Mouse (Mus musculus) ES-Bruce4 (cell line): Measurements from ENCODE around the gene Tmprss9. TPM values are rescaled to one million over a fixed set of nuclear protein-coding genes. Genes with fewer than 3 reads are reported as not detected.

Source experiments
- H3K27ac ChIP-seq: 2 replicates; pipeline ENCODE4 v1.5.1; 2012; ENCODE audit warnings: low read length, inconsistent platforms; ENCODE audit not compliant: insufficient read depth
- H3K27me3 ChIP-seq: 2 replicates; pipeline ENCODE4 v1.6.1; 2012; ENCODE audit warnings: mild to moderate bottlenecking, low read length, inconsistent platforms; ENCODE audit not compliant: control insufficient read depth, poor library complexity, insufficient read depth, severe bottlenecking
- H3K36me3 ChIP-seq: 2 replicates; pipeline ENCODE4 v1.6.1; 2012; ENCODE audit warnings: inconsistent platforms, mild to moderate bottlenecking, low read length, moderate library complexity; ENCODE audit not compliant: control insufficient read depth, poor library complexity, insufficient read depth, severe bottlenecking
- H3K4me1 ChIP-seq: one replicate; pipeline ENCODE4 v1.8.1; 2011; ENCODE audit warnings: low read length; ENCODE audit not compliant: control insufficient read depth, insufficient read depth
- H3K4me3 ChIP-seq: 2 replicates; pipeline ENCODE4 v1.5.1; 2011; ENCODE audit warnings: low read depth, mild to moderate bottlenecking, low read length
- H3K9ac ChIP-seq: 2 replicates; pipeline ENCODE4 v1.6.1; 2012; ENCODE audit warnings: low read depth, mild to moderate bottlenecking, inconsistent platforms; ENCODE audit not compliant: poor library complexity, severe bottlenecking
- H3K9me3 ChIP-seq: replicated peaks from 2 replicates; pipeline ENCODE4 v1.6.1; 2012; ENCODE audit warnings: mild to moderate bottlenecking, low read length, inconsistent platforms; ENCODE audit not compliant: control insufficient read depth, poor library complexity, insufficient read depth, severe bottlenecking
- CTCF ChIP-seq: IDR thresholded peaks from one replicate; pipeline ENCODE4 v1.8.1; 2011; ENCODE audit warnings: low read depth, low read length
- EP300 ChIP-seq: IDR thresholded peaks from 2 replicates; pipeline ENCODE4 v1.6.1; 2011; ENCODE audit warnings: low read depth, low read length; ENCODE audit not compliant: insufficient read depth
- POLR2A ChIP-seq: IDR thresholded peaks from one replicate; pipeline ENCODE4 v1.8.1; 2011; ENCODE audit warnings: low read length; ENCODE audit not compliant: insufficient read depth
- polyA plus RNA-seq: library from polyadenylated mRNA; stranded (reverse); fragments of >200 nt; gene quantifications from 2 replicates; pipeline ENCODE4 v1.2.4, GENCODE M21; 2011; ENCODE audit warnings: low read depth; ENCODE audit not compliant: missing spikeins, insufficient read depth, insufficient read length

Gene Tmprss9
- 0.22 TPM in 1 of 2 replicates, not detected in the other for polyA plus RNA-seq

DNA sequence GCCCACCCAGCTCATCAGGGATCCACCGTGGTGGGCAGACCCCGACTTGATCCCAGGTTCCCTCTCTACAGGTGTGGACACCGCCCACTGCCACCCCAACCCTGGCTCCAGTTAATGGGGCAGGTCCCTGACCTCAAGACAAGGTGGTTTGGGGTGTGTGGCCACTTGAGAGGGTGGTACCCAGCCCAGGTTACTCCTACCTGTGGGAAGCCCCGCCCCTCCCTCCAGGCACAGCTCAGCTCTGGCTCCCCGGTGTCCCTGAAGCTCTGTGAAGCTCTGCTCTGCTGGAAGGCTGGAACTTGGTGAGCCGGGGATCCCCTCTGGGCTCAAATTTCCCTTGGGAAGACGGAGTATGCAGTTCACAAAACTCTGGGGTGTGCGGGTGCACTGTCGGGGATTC, at the start of gene Tmprss9:
Gene Tmprss9 (plus strand): TSS at position 268 of the 400 bp plus-strand sequence.
- H3K9ac ChIP-seq, result no peak within 1 kb of the TSS
- H3K27me3 ChIP-seq, result no peaks in the 10 kb centered on the region
- H3K4me1 ChIP-seq, result no peaks in the 10 kb centered on the region
- no peaks in the 10 kb centered on the region for H3K9me3 ChIP-seq
- H3K27ac ChIP-seq, result no peak within 1 kb of the TSS
- TF ChIP-seq POLR2A, result no peak
- TF ChIP-seq CTCF, result no peak
- no peak for TF ChIP-seq EP300
- no peaks in the 10 kb centered on the region for H3K36me3 ChIP-seq
- no peak within 1 kb of the TSS for H3K4me3 ChIP-seq

GRCm38 (mm10) chr10:80821991-80822390, 49.7 kb upstream of the Tmprss9 start:
- TF ChIP-seq EP300 (no peak), CTCF (no peak), POLR2A (no peak)
- Histone ChIP-seq H3K4me3 (no peak overlapping the region), H3K27ac (no peak overlapping the region), H3K4me1 (no peaks in the 10 kb centered on the region), H3K27me3 (no peaks in the 10 kb centered on the region), H3K36me3 (no peaks in the 10 kb centered on the region), H3K9me3 (no peaks in the 10 kb centered on the region), H3K9ac (no peak overlapping the region)

DNA sequence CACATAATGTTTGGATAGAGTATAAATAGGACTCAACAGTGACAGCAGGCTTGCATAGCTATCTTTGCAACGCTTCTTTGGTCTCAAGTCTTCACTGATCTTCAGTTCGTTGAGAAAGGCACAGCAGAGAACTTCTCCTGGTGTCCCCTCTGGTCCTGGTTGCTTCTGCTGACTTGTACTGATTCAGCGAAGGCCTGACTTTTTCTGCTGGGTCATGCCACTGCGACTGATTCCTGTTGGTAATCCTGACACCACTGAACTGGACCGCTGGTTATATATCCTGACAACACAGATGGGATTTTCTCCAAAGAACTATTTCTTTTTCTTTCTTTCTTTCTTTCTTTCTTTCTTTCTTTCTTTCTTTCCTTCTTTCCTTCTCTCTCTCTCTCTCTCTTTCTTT, 49.1 kb upstream of the Tmprss9 start:
- no peak overlapping the region for H3K9ac ChIP-seq
- H3K4me1 ChIP-seq, result no peaks in the 10 kb centered on the region
- TF ChIP-seq POLR2A, result no peak
- no peak for TF ChIP-seq CTCF
- no peak for TF ChIP-seq EP300
- no peak overlapping the region for H3K27ac ChIP-seq
- no peak overlapping the region for H3K4me3 ChIP-seq
- H3K9me3 ChIP-seq, result no peaks in the 10 kb centered on the region
- H3K36me3 ChIP-seq, result no peaks in the 10 kb centered on the region
- no peaks in the 10 kb centered on the region for H3K27me3 ChIP-seq

- no peaks in the 10 kb centered on the region for H3K4me1 ChIP-seq
- no peaks in the 10 kb centered on the region for H3K9me3 ChIP-seq
- TF ChIP-seq CTCF (no peak), POLR2A (no peak), EP300 (no peak)
- H3K9ac ChIP-seq, result no peak overlapping the region
- peaks cover under 1% of the 10 kb centered on the region; the same call in 1 of the 2 replicates for H3K36me3 ChIP-seq
- no peak overlapping the region for H3K27ac ChIP-seq
- H3K4me3 ChIP-seq, result no peak overlapping the region
- no peaks in the 10 kb centered on the region for H3K27me3 ChIP-seq
These were observed 48.3 kb upstream of the Tmprss9 start for GRCm38 (mm10) chr10:80823316-80823715.

GRCm38 (mm10) chr10:80823847-80824643, 47.6 kb upstream of the Tmprss9 start:
- peaks cover 3% of the 10 kb centered on the region for H3K36me3 ChIP-seq
- no peaks in the 10 kb centered on the region for H3K4me1 ChIP-seq
- H3K9ac ChIP-seq, result peak overlapping the region; percentile 30
- TF ChIP-seq POLR2A, result no peak
- TF ChIP-seq CTCF, result no peak
- no peak for TF ChIP-seq EP300
- H3K9me3 ChIP-seq, result no peaks in the 10 kb centered on the region
- H3K27me3 ChIP-seq, result no peaks in the 10 kb centered on the region
- 0 out of 2 replicates have a peak overlapping the region, but pooled peaks have one; percentile 0 for H3K27ac ChIP-seq
- H3K4me3 ChIP-seq, result no peak overlapping the region

GRCm38 (mm10) chr10:80824827-80825226, 46.8 kb upstream of the Tmprss9 start:
- H3K9ac ChIP-seq, result no peak overlapping the region
- H3K9me3 ChIP-seq, result no peaks in the 10 kb centered on the region
- no peak overlapping the region for H3K27ac ChIP-seq
- H3K36me3 ChIP-seq, result peaks cover 3% of the 10 kb centered on the region
- no peak for TF ChIP-seq CTCF
- no peak for TF ChIP-seq EP300
- TF ChIP-seq POLR2A, result no peak
- no peaks in the 10 kb centered on the region for H3K4me1 ChIP-seq
- no peaks in the 10 kb centered on the region for H3K27me3 ChIP-seq
- H3K4me3 ChIP-seq, result no peak overlapping the region
